Mouse (Mus musculus) myocyte (in vitro differentiated cells): ENCODE measurements around the gene Scaf11. TPM values are rescaled to one million over a fixed set of nuclear protein-coding genes. Genes with fewer than 3 reads are reported as not detected.
A peak's percentile ranks its signal among the peaks of the same experiment; 100 is the strongest.

ENCODE experiments used
- H3K27me3 ChIP-seq: one replicate; pipeline ENCODE4 v1.6.1; 2011; ENCODE audit not compliant: control insufficient read depth, insufficient read depth, insufficient read length
- H3K36me3 ChIP-seq: one replicate; pipeline ENCODE4 v1.6.1; 2011; ENCODE audit not compliant: control insufficient read depth, insufficient read depth
- H3K4me2 ChIP-seq: one replicate; pipeline ENCODE4 v1.6.1; 2011; ENCODE audit warnings: low read depth, control low read depth
- H3K4me3 ChIP-seq: one replicate; pipeline ENCODE4 v1.5.1; 2011; ENCODE audit warnings: mild to moderate bottlenecking, control low read depth, moderate library complexity
- H3K79me2 ChIP-seq: one replicate; pipeline ENCODE4 v1.6.1; 2011; ENCODE audit not compliant: control insufficient read depth, insufficient read depth
- H3ac ChIP-seq: one replicate; pipeline ENCODE4 v1.6.1; 2011; ENCODE audit not compliant: control insufficient read depth, insufficient read length
- CEBPB ChIP-seq: IDR thresholded peaks from 2 replicates; pipeline ENCODE4 v1.6.1; 2011; ENCODE audit warnings: mild to moderate bottlenecking, moderate library complexity; ENCODE audit not compliant: poor library complexity, insufficient read depth, severe bottlenecking
- E2F4 ChIP-seq: IDR thresholded peaks from one replicate; pipeline ENCODE4 v1.6.1; 2011; ENCODE audit warnings: mild to moderate bottlenecking, control low read depth, moderate library complexity; ENCODE audit not compliant: insufficient read depth
- MAX ChIP-seq: IDR thresholded peaks from one replicate; pipeline ENCODE4 v1.6.1; 2011; ENCODE audit warnings: low read depth, mild to moderate bottlenecking, control low read depth
- MYOD1 ChIP-seq, 3 experiments: IDR thresholded peaks; one replicate each; pipeline ENCODE4 v1.6.1; 2011; ENCODE audit warnings: control low read depth in 2 of 3, low read depth in 2 of 3, mild to moderate bottlenecking in 2 of 3, moderate library complexity in 1 of 3; ENCODE audit not compliant: insufficient read length in 2 of 3, control insufficient read depth in 1 of 3
- MYOG ChIP-seq, 3 experiments: IDR thresholded peaks; one replicate each; pipeline ENCODE4 v1.6.1; 2011; ENCODE audit warnings: control low read depth in 2 of 3, low read depth in 2 of 3, mild to moderate bottlenecking in 2 of 3; ENCODE audit not compliant: insufficient read length in 2 of 3, control insufficient read depth in 1 of 3, insufficient read depth in 1 of 3
- POLR2A ChIP-seq: IDR thresholded peaks from one replicate; pipeline ENCODE4 v1.6.1; 2011; ENCODE audit warnings: low read depth, mild to moderate bottlenecking, control low read depth, moderate library complexity; ENCODE audit not compliant: insufficient read length
- POLR2AphosphoS2 ChIP-seq: IDR thresholded peaks from one replicate; pipeline ENCODE4 v1.6.1; 2011; ENCODE audit warnings: low read depth, control low read depth; ENCODE audit not compliant: insufficient read length
- REST ChIP-seq: IDR thresholded peaks from one replicate; pipeline ENCODE4 v1.6.1; 2011; ENCODE audit warnings: mild to moderate bottlenecking, control low read depth, moderate library complexity; ENCODE audit not compliant: insufficient read depth, insufficient read length
- SRF ChIP-seq: IDR thresholded peaks from one replicate; pipeline ENCODE4 v1.6.1; 2011; ENCODE audit warnings: low read depth; ENCODE audit not compliant: control insufficient read depth, insufficient read length
- TCF12 ChIP-seq: IDR thresholded peaks from one replicate; pipeline ENCODE4 v1.6.1; 2011; ENCODE audit warnings: mild to moderate bottlenecking, control low read depth; ENCODE audit not compliant: poor library complexity, insufficient read depth, severe bottlenecking
- TCF3 ChIP-seq: IDR thresholded peaks from one replicate; pipeline ENCODE4 v1.6.1; 2011; ENCODE audit warnings: low read depth, control low read depth; ENCODE audit not compliant: insufficient read length
- USF1 ChIP-seq: IDR thresholded peaks from one replicate; pipeline ENCODE4 v1.6.1; 2011; ENCODE audit warnings: low read depth, mild to moderate bottlenecking, control low read depth, moderate library complexity
- polyA plus RNA-seq: library from polyadenylated mRNA; unstranded; fragments of >200 nt; fragmentation: generic; extraction: Trizol; gene quantifications from one replicate; pipeline ENCODE4 v1.2.1, GENCODE M21; 2012; ENCODE audit warnings: missing spikeins

The Scaf11 gene
- polyA plus RNA-seq, 1 experiment, result 21.6 TPM

GRCm38 (mm10) chr15:96388565-96388964 lies 72.1 kb downstream of the Scaf11 start:
- Histone ChIP-seq H3K4me2 (no peak overlapping the region), H3K4me3 (no peak overlapping the region), H3K27me3 (no peaks in the 10 kb centered on the region), H3ac (no peak overlapping the region), H3K79me2 (no peaks in the 10 kb centered on the region), H3K36me3 (peaks cover 33% of the 10 kb centered on the region)
- TF ChIP-seq TCF12 (no peak), SRF (no peak), MYOG (IDR thresholded peaks at IDR 0.05; ENCODE audit: control insufficient read depth in 1 of 3, insufficient read depth in 1 of 3, insufficient read length in 2 of 3, low read depth in 2 of 3) (no peak), REST (no peak), E2F4 (no peak), POLR2AphosphoS2 (no peak), POLR2A (no peak), TCF3 (no peak), MAX (no peak), MYOD1 (IDR thresholded peaks at IDR 0.05; ENCODE audit: control insufficient read depth in 1 of 3, insufficient read length in 2 of 3, low read depth in 2 of 3) (no peak), CEBPB (no peak), USF1 (no peak)

DNA sequence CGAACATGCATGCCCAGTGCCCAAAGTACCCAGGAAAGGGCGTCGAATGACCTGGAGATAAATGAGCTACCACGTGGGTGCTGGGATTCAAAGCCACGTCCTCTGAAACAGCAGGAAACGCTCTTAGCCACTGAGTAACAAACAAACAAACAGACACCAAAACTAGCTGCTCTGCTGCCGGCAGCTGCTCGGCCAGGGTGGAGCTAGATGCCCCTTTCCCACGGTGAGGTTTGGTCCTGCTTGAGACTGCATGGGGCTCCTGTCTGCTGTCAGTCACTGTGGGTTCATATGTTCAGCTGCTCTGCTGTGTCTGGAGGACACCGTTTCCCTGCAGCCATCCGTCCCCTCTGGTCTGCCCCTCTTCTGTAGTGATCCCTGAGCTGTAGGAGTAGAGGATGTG lies 78.4 kb downstream of the Scaf11 start:
- TF ChIP-seq POLR2AphosphoS2 (no peak), MYOG (IDR thresholded peaks at IDR 0.05; ENCODE audit: control insufficient read depth in 1 of 3, insufficient read depth in 1 of 3, insufficient read length in 2 of 3, low read depth in 2 of 3) (peak in 2 of 3 experiments; percentile 40 to 63), MYOD1 (IDR thresholded peaks at IDR 0.05; ENCODE audit: control insufficient read depth in 1 of 3, insufficient read length in 2 of 3, low read depth in 2 of 3) (peak in 1 of 3 experiments; percentile 55)
- peaks cover 40% of the 10 kb centered on the region for H3K36me3 ChIP-seq
- no peaks in the 10 kb centered on the region for H3K27me3 ChIP-seq
- H3K79me2 ChIP-seq, result no peaks in the 10 kb centered on the region
- no peak overlapping the region for H3K4me2 ChIP-seq
- no peak overlapping the region for H3ac ChIP-seq
- H3K4me3 ChIP-seq, result no peak overlapping the region

GRCm38 (mm10) chr15:96377701-96378100 lies 82.9 kb downstream of the Scaf11 start:
- Histone ChIP-seq H3K36me3 (peaks cover 28% of the 10 kb centered on the region), H3K4me2 (peak overlapping the region; percentile 60), H3ac (no peak overlapping the region), H3K79me2 (peaks cover 7% of the 10 kb centered on the region), H3K4me3 (no peak overlapping the region), H3K27me3 (no peaks in the 10 kb centered on the region)
- TF ChIP-seq MAX, result no peak
- no peak for TF ChIP-seq POLR2AphosphoS2
- TF ChIP-seq SRF, result no peak
- TF ChIP-seq REST, result no peak
- TF ChIP-seq TCF12, result no peak
- TF ChIP-seq MYOD1 (IDR thresholded peaks at IDR 0.05; ENCODE audit: control insufficient read depth in 1 of 3, insufficient read length in 2 of 3, low read depth in 2 of 3), result no peak
- no peak for TF ChIP-seq POLR2A
- no peak for TF ChIP-seq E2F4
- TF ChIP-seq USF1, result no peak
- peak in 1 of 3 experiments; percentile 16 for TF ChIP-seq MYOG (IDR thresholded peaks at IDR 0.05; ENCODE audit: control insufficient read depth in 1 of 3, insufficient read depth in 1 of 3, insufficient read length in 2 of 3, low read depth in 2 of 3)
- TF ChIP-seq CEBPB, result peak; percentile 49; the same call in 1 of the 2 replicates
- no peak for TF ChIP-seq TCF3

- H3ac ChIP-seq, result no peak overlapping the region
Measured at GRCm38 (mm10) chr15:96377263-96377662, 83.4 kb downstream of the Scaf11 start.

DNA sequence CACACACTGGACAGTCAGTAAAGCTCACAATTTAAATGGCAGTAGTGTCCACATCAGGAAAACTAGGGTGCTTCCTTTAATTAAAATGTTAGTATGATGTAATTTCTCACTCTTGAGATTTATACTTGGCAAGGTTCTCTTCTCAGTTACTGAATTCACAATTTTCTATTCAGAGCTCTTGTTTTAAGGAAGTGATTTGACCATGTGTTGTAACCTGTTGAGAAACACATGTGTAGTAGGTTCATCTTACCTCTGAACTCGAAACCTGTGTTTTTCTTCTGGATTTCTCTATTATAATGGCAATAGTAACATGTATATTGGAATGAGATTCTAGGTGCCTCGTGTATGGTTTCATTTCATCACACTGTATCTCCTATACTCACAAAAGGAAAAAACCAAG lies 84.4 kb downstream of the Scaf11 start:
- Histone ChIP-seq H3ac (no peak overlapping the region), H3K79me2 (peaks cover 7% of the 10 kb centered on the region), H3K4me2 (no peak overlapping the region), H3K4me3 (no peak overlapping the region), H3K36me3 (peaks cover 33% of the 10 kb centered on the region), H3K27me3 (no peaks in the 10 kb centered on the region)
- TF ChIP-seq USF1 (no peak), MYOD1 (IDR thresholded peaks at IDR 0.05; ENCODE audit: control insufficient read depth in 1 of 3, insufficient read length in 2 of 3, low read depth in 2 of 3) (no peak), POLR2AphosphoS2 (no peak), REST (no peak), POLR2A (no peak)

More at GRCm38 (mm10) chr15:96377263-96377662, 83.4 kb downstream of the Scaf11 start:
- Histone ChIP-seq H3K4me3 (no peak overlapping the region), H3K79me2 (peaks cover 7% of the 10 kb centered on the region), H3K27me3 (no peaks in the 10 kb centered on the region), H3K4me2 (peak overlapping the region; percentile 60), H3K36me3 (peaks cover 26% of the 10 kb centered on the region)
- TF ChIP-seq USF1, result no peak
- no peak for TF ChIP-seq MYOG (IDR thresholded peaks at IDR 0.05; ENCODE audit: control insufficient read depth in 1 of 3, insufficient read depth in 1 of 3, insufficient read length in 2 of 3, low read depth in 2 of 3)
- no peak for TF ChIP-seq REST
- TF ChIP-seq CEBPB, result no peak
- TF ChIP-seq TCF12, result no peak
- TF ChIP-seq MYOD1 (IDR thresholded peaks at IDR 0.05; ENCODE audit: control insufficient read depth in 1 of 3, insufficient read length in 2 of 3, low read depth in 2 of 3), result no peak
- TF ChIP-seq SRF, result no peak
- no peak for TF ChIP-seq TCF3
- TF ChIP-seq E2F4, result no peak
- TF ChIP-seq MAX, result no peak
